Mouse (Mus musculus) hindbrain, embryonic 16.5 days (tissue): ENCODE data around the gene Gm9918. TPM values are rescaled to one million over a fixed set of nuclear protein-coding genes. Genes with fewer than 3 reads are reported as not detected.

Source experiments
- ATAC-seq: fragments of 200-750 bp; cut with Nextera tagmentation; 2 replicates; pipeline ENCODE4 v1.8.0; 2017; ENCODE audit warnings: moderate TSS enrichment, moderate library complexity
- H3K27ac ChIP-seq: fragments of 300-500 bp; sonication (generic); 2 replicates; pipeline ENCODE4 v1.5.1; 2014; ENCODE audit warnings: low read depth, mild to moderate bottlenecking, control low read depth, low read length, moderate library complexity
- H3K27me3 ChIP-seq: fragments of 300-500 bp; sonication (generic); replicated peaks from 2 replicates; pipeline ENCODE4 v1.6.1; 2014; ENCODE audit warnings: low read length; ENCODE audit not compliant: control insufficient read depth, insufficient read depth
- H3K36me3 ChIP-seq: fragments of 300-500 bp; sonication (generic); 2 replicates; pipeline ENCODE4 v1.6.1; 2014; ENCODE audit warnings: mild to moderate bottlenecking, low read length, moderate library complexity, mixed read lengths; ENCODE audit not compliant: control insufficient read depth, insufficient read depth
- H3K4me1 ChIP-seq: fragments of 300-500 bp; sonication (generic); 2 replicates; pipeline ENCODE4 v1.6.1; 2014; ENCODE audit warnings: low read depth, low read length; ENCODE audit not compliant: control insufficient read depth, insufficient read depth
- H3K4me2 ChIP-seq: fragments of 300-500 bp; sonication (generic); 2 replicates; pipeline ENCODE4 v1.6.1; 2014; ENCODE audit warnings: mild to moderate bottlenecking, low read length, control low read depth, moderate library complexity
- H3K4me3 ChIP-seq: fragments of 300-500 bp; sonication (generic); 2 replicates; pipeline ENCODE4 v1.5.1; 2014; ENCODE audit warnings: mild to moderate bottlenecking, low read length, control low read depth, moderate library complexity
- H3K9ac ChIP-seq: fragments of 300-500 bp; sonication (generic); 2 replicates; pipeline ENCODE4 v1.6.1; 2014; ENCODE audit warnings: low read depth, mild to moderate bottlenecking, control low read depth, low read length, moderate library complexity
- H3K9me3 ChIP-seq: fragments of 300-500 bp; sonication (generic); 2 replicates; pipeline ENCODE4 v1.6.1; 2014; ENCODE audit warnings: mild to moderate bottlenecking, low read length, moderate library complexity; ENCODE audit not compliant: control insufficient read depth
- WGBS: fragments of 180-500 bp; shearing (Covaris S2); extraction: QIAGEN DNeasy Blood & Tissue Kit; methylation state at CpG from one replicate; pipeline ENCODE4 v1.1.7; 2014; 5-methylcytosine and 5-hydroxymethylcytosine counted together
- polyA plus RNA-seq: library from polyadenylated mRNA; unstranded; fragments of >200 nt; fragmentation: Nextera tagmentation; extraction: Ambion mirVana; gene quantifications from 2 replicates; pipeline ENCODE4 v1.2.1, GENCODE M21; 2015

Gm9918 gene
- polyA plus RNA-seq, 1 experiment from 2014 or later, result 0.14 TPM

GRCm38 (mm10) chr15:102263037-102263436 lies 7.3 kb upstream of the Gm9918 start:
- no peak overlapping the region for H3K4me3 ChIP-seq
- ATAC-seq, result no peak
- H3K36me3 ChIP-seq, result no peaks in the 10 kb centered on the region
- 75% methylated on average over 2 of the region's 2 CpGs for WGBS
- no peaks in the 10 kb centered on the region for H3K9me3 ChIP-seq
- peaks cover 3% of the 10 kb centered on the region; the same call in 1 of the 2 replicates for H3K4me1 ChIP-seq
- H3K9ac ChIP-seq, result no peak overlapping the region
- peaks cover 9% of the 10 kb centered on the region for H3K27me3 ChIP-seq
- H3K4me2 ChIP-seq, result no peak overlapping the region
- no peak overlapping the region for H3K27ac ChIP-seq

DNA sequence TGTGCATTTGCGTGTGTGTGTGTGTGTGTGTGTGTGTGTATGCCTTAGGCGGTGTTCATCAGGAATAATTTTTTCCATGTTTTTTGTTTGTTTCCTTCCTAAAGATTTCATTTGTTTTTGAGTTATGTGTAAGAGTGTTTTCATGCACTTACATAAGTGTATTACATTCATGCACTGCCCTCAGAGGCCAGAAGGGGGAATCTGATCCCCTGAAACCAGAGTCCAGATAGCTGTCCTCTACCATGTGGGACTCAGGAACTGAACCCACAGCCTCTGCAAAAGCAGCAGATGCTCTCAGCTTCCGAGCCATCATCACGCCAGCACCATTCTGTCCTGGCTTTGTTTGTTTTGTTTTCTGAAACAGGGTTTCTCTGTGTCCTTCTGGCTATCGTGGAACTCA lies 4.8 kb upstream of the Gm9918 start:
- H3K27ac ChIP-seq, result no peak overlapping the region
- no peak overlapping the region for H3K4me2 ChIP-seq
- no peaks in the 10 kb centered on the region for H3K4me1 ChIP-seq
- no peak overlapping the region for H3K9ac ChIP-seq
- no peak overlapping the region for H3K4me3 ChIP-seq
- WGBS, result 89% methylated on average over 5 of the region's 5 CpGs
- H3K27me3 ChIP-seq, result peaks cover 10% of the 10 kb centered on the region
- no peak for ATAC-seq
- H3K9me3 ChIP-seq, result no peaks in the 10 kb centered on the region
- no peaks in the 10 kb centered on the region for H3K36me3 ChIP-seq

- H3K4me2 ChIP-seq, result no peak overlapping the region
Observed at GRCm38 (mm10) chr15:102271441-102271840, 1.1 kb downstream of the Gm9918 start.

DNA sequence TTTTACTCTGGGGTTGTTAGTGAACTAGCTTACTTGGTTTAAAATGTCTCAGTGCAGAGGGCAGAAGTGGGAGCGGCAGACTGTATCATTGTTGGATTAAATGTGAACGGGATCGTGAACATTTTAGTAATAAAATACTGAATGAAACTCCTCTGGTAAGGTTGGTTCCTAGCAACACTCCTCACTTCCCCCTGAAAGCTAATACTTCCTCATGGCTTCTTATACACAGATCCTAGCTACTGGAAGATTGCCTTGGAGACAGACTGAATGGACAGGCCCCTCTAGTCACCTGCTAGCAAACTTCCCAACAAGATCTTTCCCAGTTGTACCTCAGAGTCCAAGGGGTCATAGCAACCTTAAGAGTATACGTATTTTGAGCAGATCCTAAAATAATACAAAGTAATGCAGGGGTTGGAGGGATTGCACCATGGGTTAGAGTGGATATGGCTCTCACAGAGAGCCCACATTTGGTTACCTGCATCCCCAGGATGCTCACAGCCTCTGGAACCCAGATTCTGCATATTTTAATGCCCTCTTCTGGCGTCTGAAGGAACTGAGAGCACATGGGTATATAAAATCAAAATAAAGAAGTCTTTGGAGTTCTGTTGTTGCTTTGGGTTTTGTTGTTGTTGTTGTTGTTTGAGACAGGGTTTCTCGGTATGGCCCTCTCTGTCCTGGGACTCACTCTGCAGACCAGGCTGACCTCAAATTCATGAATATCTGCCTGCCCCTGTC lies 3.8 kb downstream of the Gm9918 start:
- no peak for ATAC-seq
- Histone ChIP-seq H3K36me3 (no peaks in the 10 kb centered on the region), H3K27ac (no peak overlapping the region), H3K9me3 (no peaks in the 10 kb centered on the region), H3K27me3 (peaks cover 12% of the 10 kb centered on the region), H3K4me3 (no peak overlapping the region), H3K4me1 (peaks cover 4% of the 10 kb centered on the region; the same call in 1 of the 2 replicates), H3K4me2 (no peak overlapping the region), H3K9ac (no peak overlapping the region)
- WGBS, result 70% methylated on average over 6 of the region's 6 CpGs

More at GRCm38 (mm10) chr15:102271441-102271840, 1.1 kb downstream of the Gm9918 start:
- H3K36me3 ChIP-seq, result no peaks in the 10 kb centered on the region
- no peaks in the 10 kb centered on the region for H3K9me3 ChIP-seq
- peaks cover 12% of the 10 kb centered on the region for H3K27me3 ChIP-seq
- H3K9ac ChIP-seq, result no peak overlapping the region
- WGBS, result 27% methylated on average over 3 of the region's 3 CpGs
- H3K4me3 ChIP-seq, result no peak overlapping the region
- ATAC-seq, result no peak
- no peaks in the 10 kb centered on the region for H3K4me1 ChIP-seq
- H3K27ac ChIP-seq, result no peak overlapping the region

DNA sequence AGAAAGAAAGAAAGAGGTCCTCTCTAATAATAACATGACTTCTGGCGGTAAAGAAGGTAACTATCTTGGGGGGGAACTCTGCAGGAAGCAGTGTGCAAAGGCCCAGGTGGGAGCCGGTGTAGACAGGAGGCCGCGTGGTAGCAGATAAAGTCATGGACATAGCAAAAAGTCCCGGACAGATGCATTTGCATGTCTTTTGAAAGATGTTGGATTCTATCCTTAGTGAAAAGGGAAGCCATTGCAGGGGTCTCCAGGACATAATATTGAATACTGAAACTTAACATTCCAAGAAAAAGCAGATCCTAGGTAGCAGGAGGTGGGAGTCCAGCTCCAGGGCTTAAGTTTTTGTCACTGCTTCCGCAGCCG lies 8.3 kb downstream of the Gm9918 start:
- Histone ChIP-seq H3K4me3 (peak overlapping the region; percentile 96), H3K27ac (peak overlapping the region; percentile 92), H3K27me3 (no peaks in the 10 kb centered on the region), H3K9ac (peak overlapping the region; percentile 85), H3K4me2 (peak overlapping the region; percentile 97), H3K36me3 (peaks cover 13% of the 10 kb centered on the region), H3K9me3 (no peaks in the 10 kb centered on the region), H3K4me1 (peaks cover 14% of the 10 kb centered on the region)
- 34% methylated on average over 7 of the region's 7 CpGs for WGBS
- ATAC-seq, result no peak

- ATAC-seq, result peak; percentile 94
- WGBS, result under 1% methylated on average over 59 of the region's 65 CpGs
Observed at GRCm38 (mm10) chr15:102279092-102279782, 8.9 kb downstream of the Gm9918 start, which contains the start of gene Mfsd5. Gene Mfsd5 (plus strand): TSS chr15:102279454.

GRCm38 (mm10) chr15:102279783-102280520 lies 9.6 kb downstream of the Gm9918 start:
- ATAC-seq, result peak; percentile 48
- Histone ChIP-seq H3K4me3 (peak overlapping the region; percentile 96), H3K9me3 (no peaks in the 10 kb centered on the region), H3K27ac (peak overlapping the region; percentile 92), H3K4me2 (peak overlapping the region; percentile 97), H3K9ac (peak overlapping the region; percentile 85), H3K4me1 (peaks cover 14% of the 10 kb centered on the region), H3K36me3 (peaks cover 13% of the 10 kb centered on the region), H3K27me3 (no peaks in the 10 kb centered on the region)
- WGBS, result 31% methylated on average over 13 of the region's 13 CpGs

More at GRCm38 (mm10) chr15:102279092-102279782, 8.9 kb downstream of the Gm9918 start, which contains the start of gene Mfsd5:
- Histone ChIP-seq H3K9me3 (no peaks in the 10 kb centered on the region), H3K4me1 (peaks cover 14% of the 10 kb centered on the region), H3K36me3 (peaks cover 13% of the 10 kb centered on the region), H3K27ac (peak within 1 kb of the TSS; percentile 92), H3K4me2 (peak within 1 kb of the TSS; percentile 97), H3K4me3 (peak within 1 kb of the TSS; percentile 96), H3K27me3 (no peaks in the 10 kb centered on the region), H3K9ac (peak within 1 kb of the TSS; percentile 85)

DNA sequence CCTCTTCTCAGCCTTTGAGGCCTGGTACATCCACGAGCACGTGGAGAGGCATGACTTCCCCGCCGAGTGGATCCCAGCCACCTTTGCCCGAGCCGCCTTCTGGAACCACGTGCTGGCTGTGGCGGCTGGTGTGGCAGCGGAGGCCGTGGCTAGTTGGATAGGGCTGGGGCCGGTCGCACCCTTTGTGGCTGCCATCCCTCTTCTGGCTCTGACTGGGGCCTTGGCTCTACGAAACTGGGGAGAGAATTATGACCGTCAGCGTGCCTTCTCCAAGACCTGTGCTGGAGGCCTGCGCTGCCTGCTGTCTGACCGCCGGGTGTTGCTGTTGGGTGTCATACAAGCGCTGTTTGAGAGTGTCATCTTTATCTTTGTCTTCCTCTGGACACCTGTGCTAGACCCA lies 10.3 kb downstream of the Gm9918 start:
- no peak overlapping the region for H3K27ac ChIP-seq
- peak overlapping the region; percentile 96 for H3K4me3 ChIP-seq
- no peaks in the 10 kb centered on the region for H3K27me3 ChIP-seq
- peaks cover 14% of the 10 kb centered on the region for H3K4me1 ChIP-seq
- H3K9me3 ChIP-seq, result no peaks in the 10 kb centered on the region
- 94% methylated on average over 19 of the region's 19 CpGs for WGBS
- peaks cover 13% of the 10 kb centered on the region for H3K36me3 ChIP-seq
- H3K9ac ChIP-seq, result no peak overlapping the region; the same call in 1 of the 2 replicates
- peak overlapping the region; percentile 97 for H3K4me2 ChIP-seq
- no peak for ATAC-seq
